Mouse (Mus musculus) thymus, postnatal 36 days (tissue): ENCODE results near the gene Pamr1.
A peak's percentile ranks its signal among the peaks of the same experiment; 100 is the strongest.

ENCODE experiments used
- DNase-seq, 2 experiments: peaks; one replicate each; pipeline ENCODE4 v3.0.0; 2022; ENCODE audit warnings: mixed read lengths in 2 of 2

Gene Pamr1

DNA sequence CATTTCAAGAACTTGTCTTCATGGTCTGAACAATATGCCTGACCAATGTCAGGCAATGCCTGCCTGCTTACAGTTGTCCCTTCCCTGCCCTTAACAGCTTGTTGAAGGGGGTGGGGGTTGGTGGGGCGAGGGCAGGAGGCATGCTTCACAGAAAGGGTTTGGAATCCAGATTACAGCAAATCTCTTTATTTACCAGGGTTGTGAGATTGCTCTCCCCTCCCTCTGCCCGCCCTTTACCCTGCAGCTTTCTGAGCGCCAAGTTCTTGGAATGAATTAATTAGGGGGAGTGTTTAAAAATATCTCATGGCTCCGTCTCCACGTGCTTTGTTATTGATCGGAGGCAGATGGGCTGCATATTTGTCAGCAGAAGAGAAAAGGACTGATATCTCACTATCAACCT is 113.5 kb downstream of the Pamr1 start:
- no peak for DNase-seq

DNA sequence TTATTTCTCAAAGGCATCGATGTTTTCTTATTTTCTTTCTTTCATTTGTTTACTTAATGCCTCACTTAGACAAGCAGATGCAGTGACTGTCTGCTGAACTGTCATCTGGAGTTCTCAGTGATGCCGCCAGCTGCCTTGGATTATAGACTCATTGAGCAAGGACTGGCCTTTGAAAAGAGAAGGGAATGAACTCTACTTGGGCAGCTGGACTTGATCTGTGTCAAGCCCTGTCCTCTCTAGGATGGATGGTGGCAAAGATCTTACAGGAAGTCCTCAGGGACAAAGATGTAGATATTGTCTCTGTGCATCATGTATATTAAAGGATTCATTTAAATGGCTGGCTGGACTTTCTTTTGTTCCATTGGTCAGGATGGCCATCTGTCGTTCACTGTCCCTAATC is 114.1 kb downstream of the Pamr1 start:
- no peak for DNase-seq

GRCm38 (mm10) chr2:102667981-102668380 is 118.2 kb downstream of the Pamr1 start:
- no peak for DNase-seq

GRCm38 (mm10) chr2:102669580-102669979 is 119.8 kb downstream of the Pamr1 start:
- no peak for DNase-seq

- no peak for DNase-seq
Observed at GRCm38 (mm10) chr2:102674582-102674981, 124.8 kb downstream of the Pamr1 start.

GRCm38 (mm10) chr2:102675275-102675674 is 125.5 kb downstream of the Pamr1 start:
- peak; percentile 37 to 52 for DNase-seq

DNA sequence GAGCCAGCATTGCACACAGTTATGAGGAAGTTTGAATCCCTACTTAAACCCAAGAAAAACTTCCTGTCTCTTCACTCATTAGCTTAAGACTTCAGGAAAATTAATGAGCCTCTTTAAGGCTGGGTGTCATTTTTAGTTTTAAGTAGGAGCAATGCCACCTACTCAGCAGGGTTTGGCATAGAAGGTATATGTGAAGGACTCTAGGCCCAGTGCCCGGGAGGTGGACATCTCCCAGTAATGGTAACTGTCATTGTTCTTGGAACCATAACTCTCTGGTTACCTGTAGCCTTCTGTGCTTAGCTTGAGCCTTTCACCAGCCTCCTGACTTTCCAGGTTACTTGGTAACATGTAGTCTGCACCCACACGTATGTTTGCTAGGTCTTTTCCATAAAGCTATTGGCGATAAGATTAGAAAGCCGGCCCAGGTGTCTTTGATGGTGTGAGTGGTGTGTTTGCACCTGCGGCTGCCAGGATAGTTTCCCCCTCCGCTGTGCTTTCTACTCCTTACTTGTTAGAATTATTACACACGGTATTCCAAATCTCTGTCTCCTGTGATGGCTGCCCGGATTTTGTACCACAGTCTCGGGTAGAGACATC is 127.0 kb downstream of the Pamr1 start:
- no peak for DNase-seq

- no peak for DNase-seq
Observed at GRCm38 (mm10) chr2:102677400-102677799, 127.6 kb downstream of the Pamr1 start.

DNA sequence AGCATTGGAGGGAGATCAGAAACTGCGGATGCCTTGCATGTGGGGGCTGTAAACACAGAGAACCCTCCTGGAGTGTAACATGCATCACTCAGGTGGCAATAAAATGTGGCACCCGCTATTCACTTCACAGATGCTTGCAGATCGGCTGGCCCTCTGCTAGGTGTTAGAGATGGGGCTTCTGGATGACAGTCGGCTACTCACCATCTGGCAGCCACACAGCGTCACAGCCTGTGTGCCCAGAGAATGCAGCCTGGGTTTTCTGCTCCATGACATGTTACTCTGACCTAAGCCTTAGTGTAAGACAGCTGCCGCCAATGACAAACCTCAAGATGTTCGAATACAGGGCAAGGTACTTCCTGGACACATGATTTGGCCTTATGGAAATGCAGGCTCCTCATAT is 131.5 kb downstream of the Pamr1 start:
- DNase-seq = no peak

- DNase-seq = peak; percentile 38 to 50
Observed at GRCm38 (mm10) chr2:102682168-102682567, 132.4 kb downstream of the Pamr1 start.

DNA sequence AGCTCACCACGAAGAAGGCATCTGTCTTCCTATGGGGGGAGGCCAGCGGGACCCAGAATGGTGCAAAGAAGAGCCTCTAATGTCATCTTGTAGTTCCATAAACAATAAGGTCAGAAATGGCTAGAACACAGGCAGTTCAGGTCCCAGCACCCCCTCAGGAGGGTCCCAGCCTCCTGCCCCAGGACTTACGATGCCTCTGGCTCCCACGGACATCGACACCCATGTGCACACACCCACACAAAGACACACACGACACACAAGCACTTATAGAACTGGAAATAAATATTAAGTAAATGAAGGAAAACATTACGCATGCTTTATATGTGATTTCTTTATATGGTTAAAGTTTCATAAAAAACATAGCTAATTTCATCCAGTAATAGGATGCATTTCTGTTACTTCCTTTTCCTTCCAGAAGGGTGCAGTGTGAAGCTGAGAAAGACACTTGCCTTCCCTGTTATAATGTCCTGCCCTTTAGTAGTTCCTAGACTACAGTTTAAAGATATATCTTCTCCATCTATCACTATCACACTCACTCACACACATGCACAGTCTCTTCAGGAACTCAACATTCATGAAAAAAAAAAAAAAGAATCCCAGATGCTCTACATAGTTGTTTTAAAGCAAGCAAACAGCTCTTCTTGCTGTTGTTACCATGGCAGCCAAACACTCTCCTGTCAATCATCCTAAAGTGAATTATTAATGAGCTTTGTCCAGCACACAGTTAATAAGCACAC is 135.7 kb downstream of the Pamr1 start:
- no peak for DNase-seq

DNA sequence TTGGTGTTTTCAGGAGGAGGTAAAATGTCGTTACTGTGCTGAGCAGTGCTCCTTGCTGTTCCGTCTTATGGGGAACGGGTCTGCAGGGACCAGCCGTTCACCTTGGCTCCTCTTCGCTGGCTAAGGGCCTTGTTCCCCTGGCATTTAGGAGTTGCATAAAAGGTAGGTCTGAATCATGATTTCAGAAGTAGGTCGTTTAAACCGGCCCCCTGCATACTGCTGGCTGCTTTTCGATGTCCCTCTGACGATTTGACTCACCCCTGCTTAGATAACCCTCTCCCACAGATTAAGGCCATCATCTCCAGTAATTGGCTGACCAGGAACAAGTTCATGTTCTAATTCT is 136.3 kb downstream of the Pamr1 start:
- no peak for DNase-seq
